Mouse (Mus musculus): ENCODE measurements around the gene Trip12. TPM values are rescaled to one million over a fixed set of nuclear protein-coding genes. Genes with fewer than 3 reads are reported as not detected.

The Trip12 gene
- polyA plus RNA-seq (2017; shearing (Covaris generic)) = 100 to 1,000 TPM; 129 to 152 TPM

DNA sequence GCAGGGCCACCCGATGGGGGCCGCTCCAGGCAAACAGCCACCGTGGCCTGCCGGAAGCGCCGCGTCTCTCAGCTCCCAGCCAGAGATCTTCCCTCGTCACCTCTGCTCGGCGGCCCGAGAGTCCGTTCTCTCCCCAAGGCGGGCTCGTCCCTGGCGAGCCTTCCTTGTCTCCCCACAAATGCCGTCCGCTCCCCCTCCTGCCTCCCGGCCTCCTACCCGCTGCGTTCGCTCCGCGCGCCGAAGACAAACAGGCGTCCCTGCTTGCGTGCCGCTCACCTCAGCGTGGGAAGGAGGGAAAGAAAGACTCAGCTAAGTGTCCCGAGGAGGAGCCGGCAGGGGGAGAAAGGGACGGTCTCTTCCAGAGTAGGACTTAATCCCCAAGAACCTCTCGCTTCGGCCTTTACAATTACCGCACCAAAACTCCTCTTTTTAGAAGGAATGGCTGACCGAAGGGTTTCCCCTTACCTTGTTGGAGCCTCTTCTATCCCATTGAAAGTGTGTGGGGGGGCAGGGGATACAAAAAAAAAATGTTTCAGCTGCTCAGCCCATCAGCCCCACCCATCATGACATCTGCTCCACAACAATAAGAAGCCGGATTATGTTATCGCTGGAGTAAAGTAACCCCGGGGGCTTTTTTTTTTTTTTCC lies at the start of gene Trip12:
Gene Trip12 (minus strand): TSS at position 499 of the 647 bp plus-strand sequence.
- ATAC-seq = peak; percentile 44

- no peak for ATAC-seq
Measured at GRCm38 (mm10) chr1:84890005-84890393, 49.7 kb upstream of the Trip12 start.

DNA sequence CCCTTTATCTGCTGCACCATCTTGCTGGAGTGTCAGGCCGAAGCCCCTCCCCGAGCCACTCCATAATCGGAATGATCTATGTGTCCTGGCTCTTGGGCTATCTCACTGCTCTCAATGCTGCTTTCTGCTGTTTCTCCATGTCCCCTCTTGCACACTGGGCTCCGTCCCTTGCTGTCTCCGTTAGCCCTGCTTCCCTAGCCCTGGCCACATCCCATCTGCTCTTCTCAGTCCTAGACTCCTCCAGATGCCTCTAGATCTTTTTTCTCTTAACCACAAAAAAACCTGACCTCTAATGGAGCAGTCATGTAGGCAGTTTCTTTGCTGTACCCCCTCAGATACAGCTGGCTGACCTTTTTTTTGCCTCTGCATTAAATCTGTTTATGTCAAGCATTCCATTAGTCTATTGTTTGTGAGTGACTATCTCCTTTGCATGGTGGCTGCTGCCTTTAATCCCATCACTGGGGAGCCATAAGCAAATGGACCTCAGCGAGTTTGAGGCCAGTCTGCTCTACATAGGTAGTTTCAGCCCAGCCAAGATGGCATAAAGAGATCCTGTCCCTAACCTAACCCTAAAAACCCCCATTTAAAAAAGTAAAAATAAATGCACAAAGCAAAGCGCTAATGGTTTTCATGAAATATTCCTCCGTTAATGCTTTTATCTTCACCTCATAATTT lies 49.2 kb upstream of the Trip12 start:
- no peak for ATAC-seq

DNA sequence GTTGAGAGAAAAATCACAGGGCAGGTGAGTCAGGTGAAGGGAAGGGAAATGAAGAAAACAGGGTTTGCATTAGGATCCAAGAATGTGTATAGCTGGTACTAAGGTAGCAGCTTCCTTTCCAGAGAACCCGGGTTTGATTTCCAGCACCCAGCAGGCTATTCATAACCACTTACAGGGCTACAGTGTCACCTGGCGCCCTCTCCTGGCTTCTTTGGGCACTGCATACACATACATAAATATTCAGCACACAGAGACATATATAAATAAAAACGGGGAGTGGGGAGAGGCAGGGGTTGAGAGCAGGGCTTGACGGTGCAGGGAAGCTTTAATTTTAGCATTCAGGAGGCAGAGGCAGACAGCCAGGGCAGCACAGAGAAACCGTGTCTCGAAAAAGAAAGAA lies 45.6 kb upstream of the Trip12 start:
- no peak for ATAC-seq

DNA sequence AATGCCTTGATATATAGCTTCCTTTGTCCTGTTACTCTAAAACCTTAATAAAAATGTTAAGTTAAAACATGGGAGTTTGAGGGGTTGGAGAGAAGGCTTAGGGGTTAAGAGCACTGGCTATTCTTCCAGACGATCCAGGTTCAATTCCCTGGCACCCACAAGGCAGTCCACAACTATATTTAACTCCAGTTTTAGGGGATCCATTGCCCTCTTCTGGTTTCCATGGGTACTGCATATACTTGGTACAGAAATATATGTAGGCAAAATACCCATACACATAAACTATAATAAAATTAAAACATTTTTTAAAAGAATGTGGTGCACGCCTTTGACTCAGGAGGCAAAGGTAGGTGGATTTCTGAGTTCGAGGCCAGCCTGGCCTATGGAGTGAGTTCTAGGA lies 44.9 kb upstream of the Trip12 start:
- no peak for ATAC-seq

- ATAC-seq = no peak
Measured at GRCm38 (mm10) chr1:84883889-84884288, 43.6 kb upstream of the Trip12 start.

DNA sequence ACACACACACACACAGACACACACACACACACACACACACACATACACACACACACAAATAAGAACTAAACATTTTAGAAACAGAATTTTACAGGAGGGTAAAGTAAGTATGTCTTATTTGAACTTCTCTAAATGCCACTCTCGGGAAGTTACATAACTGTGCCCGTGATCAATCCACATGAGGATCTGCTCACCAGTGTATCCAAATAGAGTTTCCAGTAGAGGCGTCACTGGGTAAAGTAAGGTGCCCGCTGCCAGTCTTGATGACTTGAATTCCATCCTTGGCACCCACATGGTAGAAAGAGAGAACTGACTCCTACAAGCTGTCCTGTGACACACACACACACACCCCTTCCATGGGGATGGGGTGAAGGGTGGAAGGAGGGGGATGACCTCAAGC lies 42.6 kb upstream of the Trip12 start:
- ATAC-seq = no peak

DNA sequence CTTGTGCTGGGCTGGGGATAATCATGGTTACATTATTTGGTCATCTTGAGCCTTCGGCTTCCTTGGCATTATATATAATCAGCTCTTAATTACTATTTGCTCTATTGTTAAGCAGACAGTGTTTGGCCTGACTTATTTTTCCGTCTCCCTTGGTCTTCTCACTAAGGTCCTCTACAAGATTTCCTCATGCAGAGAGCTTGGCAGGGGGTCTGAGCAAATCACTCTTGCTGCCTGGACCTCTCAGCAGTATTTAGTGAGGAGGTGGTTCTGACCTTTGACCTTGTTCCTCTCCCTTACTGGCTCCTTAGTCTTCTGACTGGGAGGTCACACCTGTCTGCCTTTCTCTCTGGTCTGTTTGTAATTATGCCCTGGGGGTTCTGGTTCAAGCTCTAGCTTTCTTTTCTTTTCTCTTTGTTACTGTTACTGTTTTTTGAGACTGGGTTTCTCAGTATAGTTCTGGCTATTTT lies 41.8 kb upstream of the Trip12 start:
- ATAC-seq = no peak

- ATAC-seq = no peak
Measured at GRCm38 (mm10) chr1:84881248-84882065, 41.1 kb upstream of the Trip12 start.

DNA sequence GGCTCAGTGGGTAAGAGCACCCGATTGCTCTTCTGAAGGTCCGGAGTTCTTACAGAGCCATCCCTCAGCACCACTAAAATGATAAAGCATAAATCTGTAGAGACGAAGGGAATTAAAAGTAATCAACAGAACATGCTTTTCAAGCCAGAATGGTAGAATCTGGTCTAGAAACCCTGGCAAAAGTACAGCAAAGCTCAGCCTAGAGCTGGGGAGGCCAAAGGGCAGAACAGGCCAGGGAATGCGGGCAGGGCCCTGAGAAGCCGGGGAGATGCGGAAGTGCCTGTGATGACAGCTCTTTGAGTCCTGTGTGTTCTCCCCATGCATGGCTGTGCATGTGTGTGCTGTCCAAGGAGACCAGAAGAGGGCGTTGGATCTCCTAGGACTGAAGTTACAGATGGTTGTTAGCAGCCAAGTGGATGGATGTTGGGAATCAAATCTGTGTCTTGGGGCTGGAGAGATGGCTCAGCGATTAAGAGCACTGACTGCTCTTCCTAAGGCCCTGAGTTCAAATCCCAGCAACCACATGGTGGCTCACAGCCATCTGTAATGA lies 39.3 kb upstream of the Trip12 start:
- no peak for ATAC-seq

DNA sequence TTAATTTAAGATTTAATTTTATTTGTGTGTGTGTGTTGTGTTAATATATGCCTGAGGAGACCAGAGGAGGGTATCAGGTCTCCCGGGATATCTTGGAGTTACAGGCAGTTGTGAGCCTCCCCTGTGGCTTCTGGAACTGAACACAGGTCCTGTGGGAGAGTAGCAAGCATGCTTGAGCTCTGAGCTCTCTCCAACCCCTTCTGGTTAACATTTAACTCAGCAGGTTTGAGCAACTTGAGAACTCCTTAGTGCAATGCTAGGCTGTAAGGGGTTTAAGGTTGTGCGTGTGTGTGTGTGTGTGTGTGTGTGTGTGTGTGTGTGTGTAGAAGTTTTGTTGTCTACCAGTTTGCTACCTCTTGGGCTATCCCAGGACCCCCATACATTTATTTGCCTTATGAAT lies 37.3 kb upstream of the Trip12 start:
- no peak for ATAC-seq

GRCm38 (mm10) chr1:84872939-84873338 lies 32.6 kb upstream of the Trip12 start:
- ATAC-seq = no peak

GRCm38 (mm10) chr1:84872105-84872504 lies 31.8 kb upstream of the Trip12 start:
- ATAC-seq = no peak

DNA sequence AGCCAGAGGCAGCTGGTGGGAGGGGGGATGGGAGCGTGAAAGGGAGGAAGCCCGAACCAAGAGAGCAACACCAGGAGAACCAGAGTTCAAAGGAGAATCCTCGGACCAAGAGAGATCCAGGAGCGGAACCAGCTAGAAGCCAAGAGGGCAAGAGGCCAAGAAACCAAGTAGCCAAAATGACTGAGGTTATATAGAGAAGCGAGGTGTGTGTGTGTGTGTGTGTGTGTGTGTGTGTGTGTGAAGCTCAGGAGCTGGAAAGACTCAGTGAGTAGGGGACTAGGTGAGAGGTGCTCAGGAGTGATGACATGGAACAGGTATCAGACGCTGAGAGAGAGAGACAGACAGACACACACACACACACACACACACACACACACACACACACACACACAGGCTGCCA lies 30.8 kb upstream of the Trip12 start:
- ATAC-seq = no peak

GRCm38 (mm10) chr1:84869498-84869897 lies 29.2 kb upstream of the Trip12 start:
- ATAC-seq = no peak

GRCm38 (mm10) chr1:84868841-84869240 lies 28.5 kb upstream of the Trip12 start:
- ATAC-seq = no peak

DNA sequence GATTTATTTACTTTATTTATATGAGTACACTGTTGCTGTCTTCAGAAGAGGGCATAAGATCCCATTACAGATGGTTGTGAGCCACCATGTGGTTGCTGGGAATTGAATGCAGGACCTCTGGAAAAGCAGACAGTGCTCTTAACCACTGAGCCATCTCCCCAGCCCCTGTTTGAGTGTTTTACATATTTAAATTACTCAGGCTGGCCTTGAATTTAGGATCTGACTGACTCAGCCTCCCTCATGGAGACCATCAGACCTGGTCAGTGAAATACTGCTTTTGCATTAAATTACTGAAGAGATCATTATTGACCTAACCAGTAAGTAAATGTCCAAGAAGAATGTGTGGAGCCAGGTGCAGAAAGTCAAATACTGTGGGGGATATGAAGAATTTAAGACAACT lies 28.0 kb upstream of the Trip12 start:
- ATAC-seq = no peak

DNA sequence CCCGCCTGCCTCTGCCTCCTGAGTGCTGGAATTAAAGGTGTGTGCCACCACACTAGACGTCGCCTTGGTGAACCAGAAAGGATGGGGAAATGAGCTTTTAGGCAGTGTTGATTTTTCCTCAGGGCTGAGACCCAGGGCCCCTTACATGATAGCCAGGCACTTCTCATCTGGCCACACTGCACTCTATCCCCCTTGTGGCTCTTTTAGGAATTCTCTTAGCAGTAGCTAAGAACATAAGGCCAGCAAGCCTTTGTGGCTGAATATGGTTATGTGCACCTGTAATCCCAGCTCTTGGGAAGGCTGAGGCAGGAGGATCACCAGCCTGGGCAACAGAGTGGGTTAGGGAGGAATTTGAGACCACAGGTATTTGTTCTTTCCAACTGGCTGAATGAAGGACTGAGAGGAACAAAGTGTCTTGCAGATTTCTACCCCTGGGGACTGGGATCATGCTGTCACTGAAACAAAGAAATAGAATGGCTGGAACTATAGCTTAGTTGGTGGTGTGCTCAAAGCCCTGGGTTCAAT lies 26.5 kb upstream of the Trip12 start:
- no peak for ATAC-seq

GRCm38 (mm10) chr1:84866231-84866630 lies 25.9 kb upstream of the Trip12 start:
- no peak for ATAC-seq

GRCm38 (mm10) chr1:84864645-84865044 lies 24.3 kb upstream of the Trip12 start:
- no peak for ATAC-seq

GRCm38 (mm10) chr1:84861255-84861630 lies 20.9 kb upstream of the Trip12 start:
- no peak for ATAC-seq

- no peak for ATAC-seq
Measured at GRCm38 (mm10) chr1:84860360-84861254, 20.3 kb upstream of the Trip12 start.

Data from activated CD4-positive, CD25-positive, alpha-beta regulatory T cell, adult 4 months (primary cell).